Mouse (Mus musculus) MEL (cell line): ENCODE measurements around the gene Morc1. TPM values are rescaled to one million over a fixed set of nuclear protein-coding genes. Genes with fewer than 3 reads are reported as not detected.

Experiments
- DNase-seq: peaks from one replicate; pipeline ENCODE4 v3.0.0; 2011; ENCODE audit warnings: low read depth, low spot score
- H3K27ac ChIP-seq: 2 replicates; pipeline ENCODE4 v1.5.1; 2012; ENCODE audit warnings: low read depth, mild to moderate bottlenecking, control low read depth, low read length, moderate library complexity; ENCODE audit not compliant: control insufficient read depth
- H3K27me3 ChIP-seq, 2 experiments: fragments of 150-350 bp in 1 of 2; sonication (generic) in 1 of 2; 2 replicates each; pipeline ENCODE4 v1.6.1; 2012; ENCODE audit warnings: low read length in 2 of 2, mild to moderate bottlenecking in 2 of 2, improper control_type of control experiment in 1 of 2, moderate library complexity in 1 of 2; ENCODE audit not compliant: insufficient read depth in 2 of 2, control insufficient read depth in 1 of 2
- H3K36me3 ChIP-seq, 2 experiments: 2 replicates each; pipeline ENCODE4 v1.6.1; 2012 to 2014; ENCODE audit warnings: low read length in 2 of 2, improper control_type of control experiment in 1 of 2, inconsistent platforms in 1 of 2, mild to moderate bottlenecking in 1 of 2; ENCODE audit not compliant: insufficient read depth in 2 of 2, control insufficient read depth in 1 of 2
- H3K4me1 ChIP-seq, 2 experiments: fragments of 150-350 bp in 1 of 2; sonication (generic) in 1 of 2; 2 replicates each; pipeline ENCODE4 v1.6.1; 2012; ENCODE audit warnings: low read length in 2 of 2, improper control_type of control experiment in 1 of 2, mild to moderate bottlenecking in 1 of 2; ENCODE audit not compliant: insufficient read depth in 2 of 2, control insufficient read depth in 1 of 2
- H3K4me3 ChIP-seq, 2 experiments: fragments of 150-350 bp in 1 of 2; sonication (generic) in 1 of 2; 2 replicates each; pipeline ENCODE4 v1.5.1; 2012; ENCODE audit warnings: low read depth in 2 of 2, low read length in 2 of 2, mild to moderate bottlenecking in 2 of 2, moderate library complexity in 2 of 2, control low read depth in 1 of 2, improper control_type of control experiment in 1 of 2; ENCODE audit not compliant: control insufficient read depth in 1 of 2, insufficient read depth in 1 of 2
- H3K79me2 ChIP-seq: 2 replicates; pipeline ENCODE4 v1.6.1; 2012; ENCODE audit warnings: mild to moderate bottlenecking, low read length, moderate library complexity; ENCODE audit not compliant: control insufficient read depth, poor library complexity, insufficient read depth
- H3K9ac ChIP-seq: 2 replicates; pipeline ENCODE4 v1.6.1; 2012; ENCODE audit warnings: low read depth, mild to moderate bottlenecking, control low read depth, low read length, moderate library complexity; ENCODE audit not compliant: control insufficient read depth, poor library complexity, severe bottlenecking
- H3K9me3 ChIP-seq: fragments of 150-350 bp; sonication (generic); replicated peaks from 2 replicates; pipeline ENCODE4 v1.6.1; 2012; ENCODE audit warnings: mild to moderate bottlenecking, low read length, improper control_type of control experiment, moderate library complexity; ENCODE audit not compliant: insufficient read depth
- CHD1 ChIP-seq: IDR thresholded peaks from 2 replicates; pipeline ENCODE4 v1.6.1; 2012; ENCODE audit warnings: low read depth, mild to moderate bottlenecking, inconsistent platforms, low read length, improper control_type of control experiment
- CHD2 ChIP-seq: IDR thresholded peaks from 2 replicates; pipeline ENCODE4 v1.6.1; 2011; ENCODE audit warnings: low read length, improper control_type of control experiment
- ETS1 ChIP-seq: IDR thresholded peaks from 2 replicates; pipeline ENCODE4 v1.6.1; 2012; ENCODE audit warnings: low read depth, mild to moderate bottlenecking, inconsistent platforms, low read length, improper control_type of control experiment, moderate library complexity
- KAT2A ChIP-seq: conservative IDR thresholded peaks from 2 replicates; pipeline ENCODE4 v1.6.1; 2012; ENCODE audit warnings: low read depth, low read length, improper control_type of control experiment, inconsistent platforms
- MAFK ChIP-seq: IDR thresholded peaks from 2 replicates; pipeline ENCODE4 v1.6.1; 2011; ENCODE audit warnings: low read depth, mild to moderate bottlenecking, low read length, improper control_type of control experiment, borderline replicate concordance
- MAX ChIP-seq: IDR thresholded peaks from 2 replicates; pipeline ENCODE4 v1.6.1; 2011; ENCODE audit warnings: low read length, improper control_type of control experiment
- MXI1 ChIP-seq: IDR thresholded peaks from 2 replicates; pipeline ENCODE4 v1.6.1; 2011; ENCODE audit warnings: mild to moderate bottlenecking, low read depth, low read length, improper control_type of control experiment
- POLR2A ChIP-seq, 2 experiments: IDR thresholded peaks; 2 replicates each; pipeline ENCODE4 v1.6.1; 2011 to 2012; ENCODE audit warnings: low read length in 2 of 2, mild to moderate bottlenecking in 2 of 2, control low read depth in 1 of 2, improper control_type of control experiment in 1 of 2, low read depth in 1 of 2, moderate library complexity in 1 of 2; ENCODE audit not compliant: control insufficient read depth in 1 of 2, insufficient read depth in 1 of 2, poor library complexity in 1 of 2
- RCOR1 ChIP-seq: IDR thresholded peaks from 2 replicates; pipeline ENCODE4 v1.6.1; 2012; ENCODE audit warnings: low read depth, mild to moderate bottlenecking, inconsistent platforms, low read length, improper control_type of control experiment
- SIN3A ChIP-seq: IDR thresholded peaks from 2 replicates; pipeline ENCODE4 v1.6.1; 2012; ENCODE audit warnings: low read length, improper control_type of control experiment, inconsistent platforms
- SMC3 ChIP-seq: IDR thresholded peaks from 2 replicates; pipeline ENCODE4 v1.6.1; 2011; ENCODE audit warnings: low read depth, low read length, improper control_type of control experiment
- TAL1 ChIP-seq: IDR thresholded peaks from 2 replicates; pipeline ENCODE4 v1.6.1; 2012; ENCODE audit warnings: mild to moderate bottlenecking, inconsistent platforms, low read length, moderate library complexity, mixed read lengths
- USF1 ChIP-seq: IDR thresholded peaks from 2 replicates; pipeline ENCODE4 v1.6.1; 2014; ENCODE audit warnings: low read depth, mild to moderate bottlenecking, inconsistent platforms, low read length, improper control_type of control experiment, moderate library complexity
- ZNF384 ChIP-seq: IDR thresholded peaks from 2 replicates; pipeline ENCODE4 v1.6.1; 2012; ENCODE audit warnings: low read depth, mild to moderate bottlenecking, inconsistent platforms, low read length, improper control_type of control experiment
- polyA plus RNA-seq, 2 experiments: library from polyadenylated mRNA; stranded (reverse) in 1 of 2; unstranded in 1 of 2; fragments of >175 nt in 1 of 2; fragments of >200 nt in 1 of 2; gene quantifications; 2 replicates each; pipeline versions ENCODE4 v1.2.1 to v1.2.4; 2012; ENCODE audit warnings: low replicate concordance in 2 of 2, low read depth in 1 of 2; ENCODE audit not compliant: insufficient read length in 2 of 2, insufficient read depth in 1 of 2, missing spikeins in 1 of 2
- total RNA-seq: library from RNA; depleted of rRNA; stranded (reverse); fragments of 300-350 nt; gene quantifications from 2 replicates; pipeline ENCODE4 v1.2.3, GENCODE M21; 2012

The Morc1 gene
- total and polyA plus RNA-seq, 3 experiments: not detected

- no peaks in the 10 kb centered on the region for H3K36me3 ChIP-seq
- H3K9me3 ChIP-seq: no peaks in the 10 kb centered on the region
- no peaks in the 10 kb centered on the region for H3K27me3 ChIP-seq
- no peak for TF ChIP-seq TAL1
- TF ChIP-seq MAX: no peak
- no peak for TF ChIP-seq MXI1
- TF ChIP-seq SIN3A: no peak
- H3K4me1 ChIP-seq: no peaks in the 10 kb centered on the region
- H3K9ac ChIP-seq: no peak overlapping the region
- no peak overlapping the region for H3K4me3 ChIP-seq
- no peaks in the 10 kb centered on the region for H3K79me2 ChIP-seq
- H3K27ac ChIP-seq: no peak overlapping the region
- no peak for DNase-seq
These were observed 8.5 kb upstream of the Morc1 start for GRCm38 (mm10) chr16:48422501-48422900.

GRCm38 (mm10) chr16:48424069-48424468 lies 7.0 kb upstream of the Morc1 start:
- no peaks in the 10 kb centered on the region for H3K9me3 ChIP-seq
- no peak for DNase-seq
- no peaks in the 10 kb centered on the region for H3K4me1 ChIP-seq
- no peak overlapping the region for H3K9ac ChIP-seq
- TF ChIP-seq CHD1 (no peak), ZNF384 (no peak), USF1 (no peak)
- TF ChIP-seq, all 39 proteins: peak for 0
- no peaks in the 10 kb centered on the region for H3K36me3 ChIP-seq
- no peaks in the 10 kb centered on the region for H3K27me3 ChIP-seq
- H3K79me2 ChIP-seq: no peaks in the 10 kb centered on the region
- no peak overlapping the region for H3K4me3 ChIP-seq
- no peak overlapping the region for H3K27ac ChIP-seq

- Histone ChIP-seq H3K9me3 (no peaks in the 10 kb centered on the region), H3K9ac (no peak overlapping the region), H3K36me3 (no peaks in the 10 kb centered on the region), H3K79me2 (no peaks in the 10 kb centered on the region), H3K27ac (no peak overlapping the region), H3K4me1 (no peaks in the 10 kb centered on the region), H3K27me3 (no peaks in the 10 kb centered on the region), H3K4me3 (no peak overlapping the region)
- TF ChIP-seq RCOR1 (no peak), CHD1 (no peak), SMC3 (no peak), KAT2A (no peak), CHD2 (no peak), SIN3A (no peak), ETS1 (no peak), POLR2A (IDR thresholded peaks at IDR 0.05; ENCODE audit: control insufficient read depth in 1 of 2, insufficient read depth in 1 of 2, low read depth in 1 of 2, low read length in 2 of 2, poor library complexity in 1 of 2) (no peak), MAFK (no peak)
- DNase-seq: no peak
These were observed 1.6 kb upstream of the Morc1 start for GRCm38 (mm10) chr16:48429427-48429826.
